Mouse (Mus musculus) cerebellum, adult 2 months (tissue): ENCODE measurements at regions not wholly inside any gene's neighbourhood (a gene's known extent, or its start where the extent isn't known, plus 50 kb on each side); places are given as distances from the start of the nearest gene placed in this dataset.

ENCODE experiments used
- CTCF ChIP-seq: fragments of 200-500 bp; IDR thresholded peaks from 2 replicates; pipeline ENCODE4 v1.5.1; 2011; ENCODE audit warnings: low read depth, mild to moderate bottlenecking, control low read depth, low read length, moderate library complexity, borderline replicate concordance; ENCODE audit not compliant: insufficient read depth
- POLR2A ChIP-seq: fragments of 200-500 bp; IDR thresholded peaks from 2 replicates; pipeline ENCODE4 v1.6.1; 2011; ENCODE audit warnings: low read length, control low read depth, borderline replicate concordance; ENCODE audit not compliant: insufficient read depth

- TF ChIP-seq POLR2A (no peak), CTCF (no peak)
These were observed 263.9 kb downstream of the Ndfip2 start for GRCm38 (mm10) chr14:105522279-105522678.
